Mouse (Mus musculus) right cerebral cortex, postnatal 4 days (tissue): ENCODE measurements at regions not wholly inside any gene's neighbourhood (a gene's known extent, or its start where the extent isn't known, plus 50 kb on each side); places are given as distances from the start of the nearest gene placed in this dataset.

Experiments
- DNase-seq: peaks from one replicate; pipeline ENCODE4 v3.0.0-alpha.2; 2022

GRCm38 (mm10) chr3:104343096-104343495 is 122.9 kb upstream of the Magi3 start:
- no peak for DNase-seq

GRCm38 (mm10) chr3:104342220-104342619 is 122.0 kb upstream of the Magi3 start:
- DNase-seq: peak; percentile 35

- DNase-seq: no peak
These were observed 120.2 kb upstream of the Magi3 start for GRCm38 (mm10) chr3:104340331-104340730.

GRCm38 (mm10) chr3:104336867-104337266 is 116.7 kb upstream of the Magi3 start:
- no peak for DNase-seq

GRCm38 (mm10) chr3:104336308-104336707 is 116.1 kb upstream of the Magi3 start:
- DNase-seq: peak; percentile 21

- peak; percentile 23 for DNase-seq
These were observed 114.6 kb upstream of the Magi3 start for GRCm38 (mm10) chr3:104334760-104335159.

- DNase-seq: no peak
These were observed 113.2 kb upstream of the Magi3 start for GRCm38 (mm10) chr3:104333345-104333744.

- no peak for DNase-seq
These were observed 110.5 kb upstream of the Magi3 start for GRCm38 (mm10) chr3:104330646-104331045.

- DNase-seq: no peak
These were observed 107.7 kb upstream of the Magi3 start for GRCm38 (mm10) chr3:104327829-104328228.

- DNase-seq: no peak
These were observed 107.0 kb upstream of the Magi3 start for GRCm38 (mm10) chr3:104327034-104327729.

- no peak for DNase-seq
These were observed 102.4 kb upstream of the Magi3 start for GRCm38 (mm10) chr3:104322591-104322990.

GRCm38 (mm10) chr3:104320404-104320803 is 100.2 kb upstream of the Magi3 start:
- no peak for DNase-seq

- DNase-seq: no peak
These were observed 99.2 kb upstream of the Magi3 start for GRCm38 (mm10) chr3:104319377-104319776.

GRCm38 (mm10) chr3:104318911-104319310 is 98.7 kb upstream of the Magi3 start:
- DNase-seq: peak; percentile 33

- no peak for DNase-seq
These were observed 97.4 kb upstream of the Magi3 start for GRCm38 (mm10) chr3:104317528-104317927.

GRCm38 (mm10) chr3:104313063-104313462 is 92.9 kb upstream of the Magi3 start:
- no peak for DNase-seq

GRCm38 (mm10) chr3:104306961-104307360 is 86.8 kb upstream of the Magi3 start:
- no peak for DNase-seq

GRCm38 (mm10) chr3:104305904-104306563 is 85.9 kb upstream of the Magi3 start:
- DNase-seq: no peak

- no peak for DNase-seq
These were observed 83.4 kb upstream of the Magi3 start for GRCm38 (mm10) chr3:104303577-104303976.

- DNase-seq: no peak
These were observed 80.0 kb upstream of the Magi3 start for GRCm38 (mm10) chr3:104300201-104300600.

GRCm38 (mm10) chr3:104298878-104299277 is 78.7 kb upstream of the Magi3 start:
- DNase-seq: no peak

- DNase-seq: no peak
These were observed 78.2 kb upstream of the Magi3 start for GRCm38 (mm10) chr3:104298409-104298808.

GRCm38 (mm10) chr3:104297112-104297511 is 76.9 kb upstream of the Magi3 start:
- DNase-seq: no peak

- DNase-seq: no peak
These were observed 75.7 kb upstream of the Magi3 start for GRCm38 (mm10) chr3:104295856-104296255.
